Mouse (Mus musculus): ENCODE results near the gene Olfml3. TPM values are rescaled to one million over a fixed set of nuclear protein-coding genes. Genes with fewer than 3 reads are reported as not detected.

Olfml3 gene
- polyA plus RNA-seq, 1 experiment from 2014 or later, result 66.6 TPM

DNA sequence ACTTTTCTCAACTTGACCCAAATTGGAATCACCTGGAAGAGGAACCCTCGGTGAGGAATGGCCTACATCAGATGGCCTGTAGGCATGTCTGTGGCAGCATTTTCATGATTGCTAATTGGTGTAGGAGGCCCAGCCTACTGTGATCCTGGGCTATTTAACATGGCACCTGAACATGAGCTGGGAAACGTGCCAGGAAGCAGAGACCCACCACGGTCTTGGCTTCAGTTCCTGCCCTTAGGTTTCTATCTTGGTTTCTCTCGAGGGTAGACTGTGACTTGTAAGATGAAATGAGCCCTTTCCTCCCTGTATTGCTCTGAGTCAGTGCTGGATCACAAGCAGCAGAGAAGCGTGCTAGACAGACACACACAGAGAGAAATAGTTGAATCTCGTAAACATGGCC is 33.1 kb downstream of the Olfml3 start:
- WGBS, result 79% methylated on average over 6 of the region's 6 CpGs
- Histone ChIP-seq H3K4me3 (ENCODE audit: low read depth, low read length) (no peak overlapping the region), H3K9me3 (ENCODE audit: control insufficient read depth, low read length) (no peaks in the 10 kb centered on the region), H3K4me1 (replicated peaks; ENCODE audit: control insufficient read depth, insufficient read depth, low read length) (no peaks in the 10 kb centered on the region), H3K4me2 (ENCODE audit: low read length) (no peak overlapping the region), H3K36me3 (ENCODE audit: control insufficient read depth, insufficient read depth, low read length) (no peaks in the 10 kb centered on the region), H3K9ac (ENCODE audit: low read length) (no peak overlapping the region), H3K27ac (ENCODE audit: low read depth) (no peak overlapping the region), H3K27me3 (replicated peaks; ENCODE audit: control insufficient read depth, insufficient read depth, low read length) (no peaks in the 10 kb centered on the region)
- no peak for ATAC-seq (replicated peaks; ENCODE audit: low FRiP score, low TSS enrichment, low read depth)
- no peak for DNase-seq (ENCODE audit: low spot score)

DNA sequence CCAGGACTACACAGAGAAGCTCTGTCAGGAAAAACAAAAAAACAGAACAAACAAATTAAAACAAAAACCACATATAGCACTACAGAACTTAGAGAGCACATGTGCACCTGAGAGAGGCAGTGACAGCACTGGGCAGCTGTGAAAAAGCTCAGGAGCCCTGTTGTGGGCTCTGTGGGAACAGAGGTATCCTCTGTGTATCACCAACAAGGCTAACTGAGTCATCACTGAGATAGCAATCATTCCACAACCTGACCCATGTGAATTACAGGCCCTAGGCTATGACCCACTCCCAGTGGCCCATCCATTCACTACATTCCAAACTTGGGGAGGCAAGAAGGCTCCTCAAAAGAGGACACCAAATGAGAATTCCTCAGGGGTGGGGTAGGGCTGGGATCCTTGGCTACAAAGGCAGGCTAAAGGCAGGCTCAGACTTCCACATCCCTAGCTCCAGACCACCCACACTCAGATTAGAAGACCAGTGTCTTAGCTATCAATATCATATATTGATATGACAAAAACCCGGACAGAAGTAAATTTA is 41.3 kb downstream of the Olfml3 start:
- no peaks in the 10 kb centered on the region for H3K27me3 ChIP-seq (replicated peaks; ENCODE audit: control insufficient read depth, insufficient read depth, low read length)
- no peak overlapping the region for H3K27ac ChIP-seq (ENCODE audit: low read depth)
- no peak overlapping the region for H3K4me3 ChIP-seq (ENCODE audit: low read depth, low read length)
- no peak overlapping the region for H3K4me2 ChIP-seq (ENCODE audit: low read length)
- DNase-seq (ENCODE audit: low spot score) (no peak), ATAC-seq (replicated peaks; ENCODE audit: low FRiP score, low TSS enrichment, low read depth) (no peak)
- H3K9ac ChIP-seq (ENCODE audit: low read length), result no peak overlapping the region
- no peaks in the 10 kb centered on the region for H3K4me1 ChIP-seq (replicated peaks; ENCODE audit: control insufficient read depth, insufficient read depth, low read length)
- H3K36me3 ChIP-seq (ENCODE audit: control insufficient read depth, insufficient read depth, low read length), result no peaks in the 10 kb centered on the region
- H3K9me3 ChIP-seq (ENCODE audit: control insufficient read depth, low read length), result no peaks in the 10 kb centered on the region
- 85% methylated on average over 1 of the region's 1 CpGs for WGBS

DNA sequence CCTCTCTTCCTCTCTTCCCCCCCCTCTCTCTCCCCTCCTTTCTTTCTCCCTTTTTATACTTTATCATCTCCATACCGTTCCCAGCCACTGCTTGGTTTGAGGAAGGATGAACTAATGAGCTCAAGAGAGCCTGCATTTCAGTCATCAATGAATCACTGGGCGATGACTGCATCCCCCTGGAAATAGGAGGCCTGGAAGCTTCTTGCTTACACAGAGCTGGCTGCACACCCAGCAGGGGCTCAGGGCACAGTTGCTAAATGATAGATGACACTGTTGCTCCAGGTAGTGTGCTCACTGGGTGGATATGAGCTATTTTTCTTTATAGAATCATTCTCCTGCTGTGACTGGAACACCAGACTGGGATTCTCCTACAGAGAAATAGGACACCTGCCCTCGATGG is 42.2 kb downstream of the Olfml3 start:
- ATAC-seq (replicated peaks; ENCODE audit: low FRiP score, low TSS enrichment, low read depth) (no peak), DNase-seq (ENCODE audit: low spot score) (no peak)
- Histone ChIP-seq H3K27me3 (replicated peaks; ENCODE audit: control insufficient read depth, insufficient read depth, low read length) (no peaks in the 10 kb centered on the region), H3K9me3 (ENCODE audit: control insufficient read depth, low read length) (no peaks in the 10 kb centered on the region), H3K4me3 (ENCODE audit: low read depth, low read length) (no peak overlapping the region), H3K9ac (ENCODE audit: low read length) (no peak overlapping the region), H3K4me1 (replicated peaks; ENCODE audit: control insufficient read depth, insufficient read depth, low read length) (no peaks in the 10 kb centered on the region), H3K27ac (ENCODE audit: low read depth) (no peak overlapping the region), H3K4me2 (ENCODE audit: low read length) (no peak overlapping the region), H3K36me3 (ENCODE audit: control insufficient read depth, insufficient read depth, low read length) (no peaks in the 10 kb centered on the region)
- 34% methylated on average over 3 of the region's 3 CpGs for WGBS

DNA sequence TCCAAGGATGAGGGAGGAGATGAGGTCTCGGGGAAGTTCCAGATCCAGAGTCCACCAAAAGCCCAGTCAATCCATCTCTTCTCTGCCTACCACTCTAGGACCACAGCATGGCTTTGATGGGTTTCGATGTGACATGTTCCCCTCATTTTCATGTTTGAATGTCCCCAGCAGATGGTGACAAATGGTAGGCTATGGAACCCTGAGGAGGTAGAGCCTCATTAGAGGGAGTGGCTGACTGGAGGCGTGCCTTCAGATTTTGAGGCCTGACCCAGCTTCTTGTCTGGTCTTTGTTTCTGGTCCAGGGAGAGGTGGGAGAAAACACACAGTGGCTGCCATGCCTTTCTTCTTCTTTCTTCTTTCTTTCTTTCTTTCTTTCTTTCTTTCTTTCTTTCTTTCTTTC is 47.3 kb downstream of the Olfml3 start:
- Histone ChIP-seq H3K4me2 (ENCODE audit: low read length) (no peak overlapping the region), H3K9ac (ENCODE audit: low read length) (no peak overlapping the region), H3K9me3 (ENCODE audit: control insufficient read depth, low read length) (no peaks in the 10 kb centered on the region), H3K27me3 (replicated peaks; ENCODE audit: control insufficient read depth, insufficient read depth, low read length) (no peaks in the 10 kb centered on the region), H3K36me3 (ENCODE audit: control insufficient read depth, insufficient read depth, low read length) (no peaks in the 10 kb centered on the region), H3K4me1 (replicated peaks; ENCODE audit: control insufficient read depth, insufficient read depth, low read length) (no peaks in the 10 kb centered on the region), H3K4me3 (ENCODE audit: low read depth, low read length) (no peak overlapping the region), H3K27ac (ENCODE audit: low read depth) (no peak overlapping the region)
- 81% methylated on average over 3 of the region's 3 CpGs for WGBS
- no peak for ATAC-seq (replicated peaks; ENCODE audit: low FRiP score, low TSS enrichment, low read depth)
- DNase-seq (ENCODE audit: low spot score), result no peak

DNA sequence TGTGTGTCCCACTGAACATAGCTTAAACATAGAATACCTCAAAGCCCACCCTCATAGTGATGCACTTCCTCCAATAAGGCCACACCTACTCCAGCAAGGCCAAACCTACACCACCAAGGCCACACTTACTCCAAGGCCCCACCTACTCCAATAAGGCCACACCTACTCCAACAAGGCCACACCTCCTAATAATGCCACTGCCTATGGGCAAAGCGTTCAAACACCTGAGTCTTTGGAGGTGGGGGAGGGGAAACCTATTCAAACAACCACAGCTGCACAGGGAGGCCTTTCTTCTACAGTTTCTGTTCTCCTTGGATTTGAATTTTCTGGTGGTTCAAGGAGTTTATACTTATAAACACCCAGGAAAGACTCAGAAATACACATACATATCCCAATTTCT is 48.8 kb downstream of the Olfml3 start:
- H3K27me3 ChIP-seq (replicated peaks; ENCODE audit: control insufficient read depth, insufficient read depth, low read length), result no peaks in the 10 kb centered on the region
- H3K4me2 ChIP-seq (ENCODE audit: low read length), result no peak overlapping the region
- ATAC-seq (replicated peaks; ENCODE audit: low FRiP score, low TSS enrichment, low read depth), result no peak
- no peaks in the 10 kb centered on the region for H3K4me1 ChIP-seq (replicated peaks; ENCODE audit: control insufficient read depth, insufficient read depth, low read length)
- DNase-seq (ENCODE audit: low spot score), result no peak
- no peaks in the 10 kb centered on the region for H3K9me3 ChIP-seq (ENCODE audit: control insufficient read depth, low read length)
- H3K9ac ChIP-seq (ENCODE audit: low read length), result no peak overlapping the region
- no peak overlapping the region for H3K4me3 ChIP-seq (ENCODE audit: low read depth, low read length)
- WGBS, result 59% methylated on average over 1 of the region's 1 CpGs
- no peak overlapping the region for H3K27ac ChIP-seq (ENCODE audit: low read depth)
- no peaks in the 10 kb centered on the region for H3K36me3 ChIP-seq (ENCODE audit: control insufficient read depth, insufficient read depth, low read length)

DNA sequence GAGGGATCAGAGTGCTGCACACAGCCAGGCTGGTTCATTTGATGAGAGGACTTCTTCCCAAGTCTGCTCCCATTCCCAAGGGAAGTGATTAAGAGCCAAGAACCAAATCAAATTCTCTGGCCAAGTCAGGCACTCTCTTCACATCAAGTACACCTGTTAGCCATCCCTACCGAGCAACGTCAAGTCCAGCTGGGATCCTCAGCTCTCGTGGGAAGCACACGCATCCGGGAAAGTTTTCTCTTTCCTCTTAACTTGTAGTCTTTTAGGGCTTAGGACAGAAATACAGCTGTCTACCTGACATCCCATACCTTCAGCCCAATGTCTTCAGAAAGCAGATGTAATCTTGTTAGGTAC is 53.9 kb downstream of the Olfml3 start:
- no peak for DNase-seq (ENCODE audit: low spot score)
- WGBS, result 40% methylated on average over 5 of the region's 5 CpGs
- H3K27ac ChIP-seq (ENCODE audit: low read depth), result no peak overlapping the region
- no peaks in the 10 kb centered on the region for H3K27me3 ChIP-seq (replicated peaks; ENCODE audit: control insufficient read depth, insufficient read depth, low read length)
- peaks cover 6% of the 10 kb centered on the region; the same call in 1 of the 2 replicates for H3K4me1 ChIP-seq (replicated peaks; ENCODE audit: control insufficient read depth, insufficient read depth, low read length)
- no peaks in the 10 kb centered on the region for H3K36me3 ChIP-seq (ENCODE audit: control insufficient read depth, insufficient read depth, low read length)
- no peaks in the 10 kb centered on the region for H3K9me3 ChIP-seq (ENCODE audit: control insufficient read depth, low read length)
- no peak for ATAC-seq (replicated peaks; ENCODE audit: low FRiP score, low TSS enrichment, low read depth)
- no peak overlapping the region for H3K4me2 ChIP-seq (ENCODE audit: low read length)
- no peak overlapping the region for H3K4me3 ChIP-seq (ENCODE audit: low read depth, low read length)
- no peak overlapping the region for H3K9ac ChIP-seq (ENCODE audit: low read length)

DNA sequence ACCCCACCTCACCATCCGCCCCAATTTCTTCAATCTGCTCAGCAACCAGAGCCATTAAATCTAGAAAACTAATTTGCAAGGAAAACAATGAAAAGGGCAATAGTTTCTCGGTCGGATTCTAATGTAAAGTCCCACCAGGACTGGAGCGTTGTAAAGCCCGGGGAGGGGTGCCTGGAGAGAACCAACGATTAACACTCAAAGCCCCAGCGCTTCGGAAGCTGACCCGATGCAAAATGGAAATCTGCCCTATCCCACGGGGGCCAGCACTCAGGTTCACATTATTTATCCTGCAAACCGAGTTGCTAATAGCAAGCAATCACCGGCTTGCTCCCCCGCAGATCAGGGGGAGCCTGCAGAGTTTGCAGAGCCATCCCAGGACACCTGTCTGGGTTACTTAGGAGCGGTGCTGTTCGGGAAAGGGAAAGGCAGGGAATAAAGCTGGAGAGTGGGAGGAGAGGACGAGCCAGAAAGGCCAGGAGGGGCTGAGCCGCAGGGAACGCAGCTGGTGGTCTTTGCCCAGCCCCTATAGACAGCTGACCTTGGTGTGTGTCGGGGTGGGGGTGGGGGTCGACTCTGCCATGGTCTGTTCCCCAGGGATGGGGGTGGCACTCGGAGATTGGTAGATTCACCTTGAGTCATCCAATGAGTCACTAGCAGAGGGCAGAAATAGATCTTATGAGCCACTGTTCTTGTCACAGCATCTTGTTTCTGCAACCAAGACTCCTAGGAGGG is 54.4 kb downstream of the Olfml3 start:
- Histone ChIP-seq H3K27ac (ENCODE audit: low read depth) (no peak overlapping the region), H3K4me3 (ENCODE audit: low read depth, low read length) (no peak overlapping the region), H3K4me2 (ENCODE audit: low read length) (peak overlapping the region; percentile 15; the same call in 1 of the 2 replicates), H3K36me3 (ENCODE audit: control insufficient read depth, insufficient read depth, low read length) (no peaks in the 10 kb centered on the region), H3K9ac (ENCODE audit: low read length) (no peak overlapping the region), H3K9me3 (ENCODE audit: control insufficient read depth, low read length) (no peaks in the 10 kb centered on the region), H3K4me1 (replicated peaks; ENCODE audit: control insufficient read depth, insufficient read depth, low read length) (peaks cover 6% of the 10 kb centered on the region; the same call in 1 of the 2 replicates), H3K27me3 (replicated peaks; ENCODE audit: control insufficient read depth, insufficient read depth, low read length) (no peaks in the 10 kb centered on the region)
- no peak for DNase-seq (ENCODE audit: low spot score)
- no peak for ATAC-seq (replicated peaks; ENCODE audit: low FRiP score, low TSS enrichment, low read depth)
- WGBS, result 6% methylated on average over 21 of the region's 21 CpGs

DNA sequence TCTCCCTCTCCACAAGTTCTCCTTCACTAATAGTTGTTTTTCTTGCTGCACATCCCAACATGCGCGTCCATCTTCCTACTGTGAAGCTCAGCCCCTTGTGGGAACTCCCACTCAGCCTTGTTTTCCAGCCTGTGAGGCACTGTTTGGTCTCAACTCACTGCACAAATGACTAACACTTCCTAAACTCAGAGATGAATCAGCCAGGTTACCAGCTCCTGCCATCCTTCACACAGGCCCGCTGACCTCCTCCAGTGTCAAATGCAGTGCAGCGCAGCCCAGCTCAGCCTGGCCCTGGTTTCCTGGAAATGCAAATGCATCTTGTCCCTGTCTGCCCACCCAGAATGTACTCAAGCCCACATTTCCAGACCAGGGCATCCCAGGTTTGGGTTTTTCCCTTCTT is 55.3 kb downstream of the Olfml3 start:
- Histone ChIP-seq H3K27me3 (replicated peaks; ENCODE audit: control insufficient read depth, insufficient read depth, low read length) (no peaks in the 10 kb centered on the region), H3K4me1 (replicated peaks; ENCODE audit: control insufficient read depth, insufficient read depth, low read length) (peaks cover 6% of the 10 kb centered on the region; the same call in 1 of the 2 replicates), H3K9me3 (ENCODE audit: control insufficient read depth, low read length) (no peaks in the 10 kb centered on the region), H3K36me3 (ENCODE audit: control insufficient read depth, insufficient read depth, low read length) (no peaks in the 10 kb centered on the region), H3K4me2 (ENCODE audit: low read length) (no peak overlapping the region), H3K27ac (ENCODE audit: low read depth) (no peak overlapping the region), H3K9ac (ENCODE audit: low read length) (no peak overlapping the region), H3K4me3 (ENCODE audit: low read depth, low read length) (no peak overlapping the region)
- DNase-seq (ENCODE audit: low spot score) (no peak), ATAC-seq (replicated peaks; ENCODE audit: low FRiP score, low TSS enrichment, low read depth) (no peak)
- WGBS, result 48% methylated on average over 4 of the region's 4 CpGs

DNA sequence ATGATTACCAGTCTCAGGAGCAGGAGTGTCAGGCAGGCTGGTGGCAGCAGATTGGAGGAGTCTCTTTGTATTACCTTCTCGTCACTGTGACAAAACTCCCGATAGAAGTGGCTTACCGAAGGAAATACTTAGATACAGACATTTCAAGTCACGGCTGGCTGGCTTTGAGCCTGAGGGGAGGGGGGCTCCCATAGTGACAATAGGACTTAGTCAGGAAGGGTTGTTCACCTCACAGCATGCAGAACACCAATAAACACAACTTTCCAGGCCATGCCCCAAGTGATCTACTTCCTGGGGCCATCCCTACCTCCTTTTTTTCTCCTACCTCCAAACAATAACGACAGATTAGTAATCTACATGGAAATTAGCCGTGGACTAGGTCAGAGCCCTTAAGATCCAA is 59.0 kb downstream of the Olfml3 start:
- Histone ChIP-seq H3K36me3 (ENCODE audit: control insufficient read depth, insufficient read depth, low read length) (no peaks in the 10 kb centered on the region), H3K27me3 (replicated peaks; ENCODE audit: control insufficient read depth, insufficient read depth, low read length) (no peaks in the 10 kb centered on the region), H3K27ac (ENCODE audit: low read depth) (no peak overlapping the region), H3K9me3 (ENCODE audit: control insufficient read depth, low read length) (no peaks in the 10 kb centered on the region), H3K9ac (ENCODE audit: low read length) (no peak overlapping the region), H3K4me1 (replicated peaks; ENCODE audit: control insufficient read depth, insufficient read depth, low read length) (peaks cover 6% of the 10 kb centered on the region; the same call in 1 of the 2 replicates), H3K4me2 (ENCODE audit: low read length) (no peak overlapping the region), H3K4me3 (ENCODE audit: low read depth, low read length) (no peak overlapping the region)
- ATAC-seq (replicated peaks; ENCODE audit: low FRiP score, low TSS enrichment, low read depth) (no peak), DNase-seq (ENCODE audit: low spot score) (no peak)
- 46% methylated on average over 6 of the region's 6 CpGs for WGBS

Measured in intestine, embryonic 14.5 days (tissue).